16 mouse cellular contexts compared by ENCODE assay signal in genomic region chr10:117536769-117537599, GRCm38 (mm10).
"Had no signal": no experiment of that assay in that cellular context is flagged by ENCODE, and none has a peak within 500 bp of the region (broad histone marks: within the 10 kb centered on the region; RNA-seq: fewer than 3 reads in every experiment).

No protein-coding gene starts in this region.

- DNase-seq: heart, postnatal 10 days; heart, postnatal 14 days; heart, postnatal 36 days; heart, postnatal 4 days; kidney, adult 11 months; kidney, adult 18-20 months; kidney, adult 2 months; kidney, adult 8-10 months; kidney, adult 9 months; kidney, postnatal 10 days; kidney, postnatal 14 days; kidney, postnatal 25 days; kidney, postnatal 36 days; kidney, postnatal 4 days; layer of hippocampus, adult 9-11 months; layer of hippocampus, postnatal 36 days had no signal
